Mouse (Mus musculus) CD4-positive, CD25-positive, alpha-beta regulatory T cell, adult 9 weeks (primary cell): ENCODE results near the gene Ier5. TPM values are rescaled to one million over a fixed set of nuclear protein-coding genes. Genes with fewer than 3 reads are reported as not detected.

Experiments used
- polyA plus RNA-seq: library from polyadenylated mRNA; unstranded; fragments of 100-300 nt; shearing (Covaris generic); gene quantifications from one replicate; pipeline ENCODE4 v1.2.1, GENCODE M21; 2017

The Ier5 gene
- polyA plus RNA-seq, result 7.3 TPM

DNA sequence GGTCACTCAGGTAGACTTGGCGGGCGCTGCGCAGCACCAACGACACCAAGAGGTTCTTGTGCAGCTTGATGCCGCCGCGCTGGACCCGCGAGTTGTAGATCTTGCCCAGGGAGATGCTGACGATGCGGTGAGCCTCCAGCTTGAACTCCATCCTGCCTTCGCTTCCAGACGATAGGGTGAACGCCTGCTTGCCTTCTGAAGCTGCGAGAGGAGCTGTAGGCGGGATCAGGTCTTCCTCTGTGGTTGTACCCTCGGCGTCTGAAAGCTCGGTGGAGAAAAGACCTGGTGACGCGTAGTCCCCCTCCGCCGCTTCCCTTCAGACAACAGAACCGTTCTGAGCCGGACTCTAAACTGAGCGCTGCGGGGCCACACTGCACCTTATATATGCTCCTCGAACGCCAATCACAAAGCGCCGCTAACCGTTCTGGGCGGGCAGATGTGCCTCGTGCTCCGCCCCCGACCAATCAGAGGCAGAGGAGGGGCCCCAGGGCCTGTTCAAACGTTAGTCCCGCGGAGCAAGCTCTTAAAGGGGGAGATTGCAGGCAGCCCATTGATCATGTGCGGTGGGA, at the start of gene Ier5:
Ier5 (minus strand) TSS at position 357 of the 569 bp plus-strand sequence.

DNA sequence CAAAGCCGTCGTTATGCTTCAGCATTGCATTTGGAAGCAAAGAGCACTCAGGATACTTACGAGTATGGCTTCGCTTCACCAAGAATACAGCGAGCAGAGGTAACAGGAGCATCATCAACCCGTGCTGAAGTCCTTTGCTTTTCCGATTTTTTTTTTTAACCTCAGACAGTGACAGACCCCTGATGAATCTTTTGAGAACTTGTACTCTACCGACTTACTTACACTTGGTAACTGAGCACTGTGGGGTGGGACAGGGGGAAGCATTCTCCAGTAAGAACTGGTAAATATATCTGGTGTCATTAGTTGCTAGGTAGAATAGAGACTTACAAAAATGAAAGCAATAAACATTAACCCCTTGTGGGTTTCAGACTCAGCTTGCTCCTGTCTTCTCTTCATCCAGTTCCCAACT, 47.1 kb upstream of the Ier5 start, which contains the start of gene Mr1:
Mr1 (minus strand) TSS at position 243 of the 409 bp plus-strand sequence.

Other genes with a start within 250 kb of the Ier5 start
- gene Cacna1e, start 215.1 kb downstream of the Ier5 start, polyA plus RNA-seq, result 0.15 TPM
- gene Mr1, start 47.2 kb upstream of the Ier5 start, polyA plus RNA-seq, result 28.0 TPM
- 39.0 TPM for gene Stx6, start 59.1 kb upstream of the Ier5 start, polyA plus RNA-seq
- gene BC034090, start 144.8 kb upstream of the Ier5 start, polyA plus RNA-seq, result 1.5 TPM